In the genomic region with DNA sequence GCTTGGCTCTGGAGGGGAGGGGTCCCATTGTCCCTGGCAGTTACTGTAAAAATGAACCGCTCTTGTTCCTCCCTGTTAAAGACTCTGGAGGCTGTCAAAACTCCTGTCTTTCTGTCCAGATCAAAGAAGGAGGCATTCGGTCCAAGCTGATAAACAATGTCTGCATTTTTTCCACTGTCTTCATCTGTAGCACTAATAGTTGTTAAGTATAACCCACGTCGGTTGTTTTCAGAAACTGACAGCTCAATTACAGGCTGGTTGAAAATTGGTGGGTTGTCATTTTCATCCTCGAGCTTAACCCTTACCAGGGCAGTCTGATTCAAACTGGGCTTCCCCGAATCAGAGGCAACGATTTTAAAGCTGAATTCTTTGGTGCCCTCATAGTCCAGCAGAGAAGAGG, we compare ENCODE assay signal across 14 mouse cellular contexts. TPM values are rescaled to one million over a fixed set of nuclear protein-coding genes. Genes with fewer than 3 reads are reported as not detected.
DNase-seq lines count a peak whose midpoint lies in the region; ATAC-seq and TF ChIP-seq lines count a peak whose summit lies in the region.
"Had no signal": no experiment of that assay in that cellular context is flagged by ENCODE, and none has a peak within 500 bp of the region (broad histone marks: within the 10 kb centered on the region; RNA-seq: fewer than 3 reads in every experiment).

No protein-coding gene starts in this region.

- DNase-seq in forebrain, embryonic 11.5 days (ENCODE audit: low spot score): no peak
- DNase-seq in forebrain, embryonic 10.5 days (ENCODE audit: extremely low spot score, low spot score): no peak
- DNase-seq in brain, embryonic 14.5 days (ENCODE audit: low read depth): peak; percentile 70
- peak; percentile 60 for DNase-seq in forebrain, embryonic 14.5 days (ENCODE audit: low spot score)
- DNase-seq in limb, embryonic 14.5 days (ENCODE audit: low spot score): no peak
- no peak for DNase-seq in kidney, postnatal 25 days
- no peak for DNase-seq in embryo, embryonic 11 days
- DNase-seq in liver, postnatal 0 days: no peak
- DNase-seq: heart, postnatal 10 days; lung, embryonic 14.5 days; right cerebral cortex, adult 18-20 months had no signal

- 0 out of 2 replicates have a peak overlapping the region, but pooled peaks have one; percentile 83 for H3K4me2 ChIP-seq in forebrain, embryonic 11.5 days (ENCODE audit: low read depth, low read length, severe bottlenecking)
- peak overlapping the region; percentile 83 for H3K4me2 ChIP-seq in forebrain, embryonic 14.5 days (ENCODE audit: low read length)
- H3K4me2 ChIP-seq in limb, embryonic 14.5 days (replicated peaks; ENCODE audit: low read depth, low read length, severe bottlenecking): 0 out of 2 replicates have a peak overlapping the region, but pooled peaks have one; percentile 19
- no peak overlapping the region for H3K4me2 ChIP-seq in liver, postnatal 0 days (ENCODE audit: low read depth, low read length)
- H3K4me2 ChIP-seq: limb, embryonic 15.5 days; lung, embryonic 14.5 days had no signal

- no peaks in the 10 kb centered on the region for H3K9me3 ChIP-seq in forebrain, embryonic 11.5 days (ENCODE audit: control insufficient read depth, low read length)
- no peaks in the 10 kb centered on the region for H3K9me3 ChIP-seq in forebrain, embryonic 10.5 days
- H3K9me3 ChIP-seq in forebrain, embryonic 14.5 days (replicated peaks; ENCODE audit: control insufficient read depth, low read length): no peaks in the 10 kb centered on the region
- no peaks in the 10 kb centered on the region for H3K9me3 ChIP-seq in limb, embryonic 14.5 days (ENCODE audit: control insufficient read depth, low read length)
- H3K9me3 ChIP-seq in liver, postnatal 0 days (ENCODE audit: low read length): no peaks in the 10 kb centered on the region
- H3K9me3 ChIP-seq: limb, embryonic 15.5 days had no signal

- TF ChIP-seq POLR2A in brain, embryonic 14.5 days (IDR thresholded peaks at IDR 0.05; ENCODE audit: borderline replicate concordance, extremely low read depth, insufficient read depth, insufficient read length, poor library complexity, severe bottlenecking): no peak
- TF ChIP-seq POLR2A in limb, embryonic 14.5 days (IDR thresholded peaks at IDR 0.05; ENCODE audit: borderline replicate concordance, extremely low read depth, insufficient read depth, insufficient read length): no peak

- no peaks in the 10 kb centered on the region; the same call in 1 of the 2 replicates for H3K36me3 ChIP-seq in forebrain, embryonic 11.5 days (ENCODE audit: control insufficient read depth, insufficient read depth, low read length)
- peaks cover 19% of the 10 kb centered on the region for H3K36me3 ChIP-seq in forebrain, embryonic 10.5 days (replicated peaks)
- H3K36me3 ChIP-seq in forebrain, embryonic 14.5 days (ENCODE audit: control insufficient read depth, insufficient read depth, low read length): peaks cover 9% of the 10 kb centered on the region; the same call in 1 of the 2 replicates
- peaks cover 6% of the 10 kb centered on the region; the same call in 1 of the 2 replicates for H3K36me3 ChIP-seq in limb, embryonic 14.5 days (ENCODE audit: control insufficient read depth, insufficient read depth, low read length)
- H3K36me3 ChIP-seq in liver, postnatal 0 days (replicated peaks; ENCODE audit: insufficient read depth, low read length): no peaks in the 10 kb centered on the region

- H3K9ac ChIP-seq in forebrain, embryonic 11.5 days (ENCODE audit: low read length): no peak overlapping the region
- H3K9ac ChIP-seq in forebrain, embryonic 14.5 days (ENCODE audit: low read length): peak overlapping the region; percentile 68
- no peak overlapping the region for H3K9ac ChIP-seq in limb, embryonic 14.5 days (ENCODE audit: low read depth, low read length, severe bottlenecking)
- no peak overlapping the region for H3K9ac ChIP-seq in liver, postnatal 0 days (replicated peaks)
- H3K9ac ChIP-seq: limb, embryonic 15.5 days; lung, embryonic 14.5 days had no signal

- no peak overlapping the region for H3K27ac ChIP-seq in forebrain, embryonic 11.5 days (ENCODE audit: low read depth, low read length)
- no peak overlapping the region for H3K27ac ChIP-seq in forebrain, embryonic 10.5 days
- no peak overlapping the region for H3K27ac ChIP-seq in forebrain, embryonic 14.5 days (ENCODE audit: low read depth, low read length)
- H3K27ac ChIP-seq in limb, embryonic 14.5 days (replicated peaks; ENCODE audit: low read depth, low read length): no peak overlapping the region
- no peak overlapping the region for H3K27ac ChIP-seq in liver, postnatal 0 days (ENCODE audit: low read depth)
- H3K27ac ChIP-seq: kidney, postnatal 0 days; limb, embryonic 15.5 days had no signal

- no peak for ATAC-seq in forebrain, embryonic 11.5 days (replicated peaks; ENCODE audit: low FRiP score)
- no peak for ATAC-seq in forebrain, embryonic 14.5 days
- ATAC-seq in limb, embryonic 14.5 days (ENCODE audit: low FRiP score, low read depth): no peak
- ATAC-seq in liver, postnatal 0 days: no peak
- ATAC-seq: intestine, embryonic 16.5 days had no signal

- H3K4me3 ChIP-seq in forebrain, embryonic 11.5 days (ENCODE audit: low read depth, low read length): no peak overlapping the region
- H3K4me3 ChIP-seq in forebrain, embryonic 10.5 days: no peak overlapping the region
- H3K4me3 ChIP-seq in forebrain, embryonic 14.5 days (ENCODE audit: low read depth, low read length): peak overlapping the region; percentile 53
- no peak overlapping the region; the same call in 1 of the 2 replicates for H3K4me3 ChIP-seq in limb, embryonic 14.5 days (replicated peaks; ENCODE audit: low read length)
- H3K4me3 ChIP-seq in liver, postnatal 0 days (ENCODE audit: low read depth, low read length): no peak overlapping the region
- H3K4me3 ChIP-seq: limb, embryonic 15.5 days had no signal

- H3K4me1 ChIP-seq in forebrain, embryonic 11.5 days (replicated peaks; ENCODE audit: control insufficient read depth, insufficient read depth, low read length): peaks cover 3% of the 10 kb centered on the region; the same call in 1 of the 2 replicates
- peaks cover 50% of the 10 kb centered on the region for H3K4me1 ChIP-seq in forebrain, embryonic 10.5 days
- H3K4me1 ChIP-seq in forebrain, embryonic 14.5 days (ENCODE audit: control insufficient read depth, insufficient read depth, low read length): peaks cover 15% of the 10 kb centered on the region
- H3K4me1 ChIP-seq in limb, embryonic 14.5 days (ENCODE audit: control insufficient read depth, insufficient read depth, low read length): peaks cover 5% of the 10 kb centered on the region; the same call in 1 of the 2 replicates
- no peaks in the 10 kb centered on the region for H3K4me1 ChIP-seq in liver, postnatal 0 days (ENCODE audit: insufficient read depth)

- TF ChIP-seq EP300 in liver, postnatal 0 days (IDR thresholded peaks at IDR 0.05; ENCODE audit: low read depth): no peak

- TF ChIP-seq CTCF in brain, embryonic 14.5 days (IDR thresholded peaks at IDR 0.05; ENCODE audit: borderline replicate concordance, extremely low read depth, insufficient read depth, insufficient read length): no peak
- no peak for TF ChIP-seq CTCF in liver, postnatal 0 days (IDR thresholded peaks at IDR 0.05; ENCODE audit: low read depth)

- H3K27me3 ChIP-seq in forebrain, embryonic 11.5 days (ENCODE audit: control insufficient read depth, insufficient read depth, low read length): no peaks in the 10 kb centered on the region
- H3K27me3 ChIP-seq in forebrain, embryonic 10.5 days (ENCODE audit: poor library complexity, severe bottlenecking): peaks cover 5% of the 10 kb centered on the region; the same call in 1 of the 2 replicates
- no peaks in the 10 kb centered on the region for H3K27me3 ChIP-seq in forebrain, embryonic 14.5 days (replicated peaks; ENCODE audit: control insufficient read depth, insufficient read depth, low read length)
- H3K27me3 ChIP-seq in limb, embryonic 14.5 days (ENCODE audit: control insufficient read depth, insufficient read depth, low read length): no peaks in the 10 kb centered on the region
- H3K27me3 ChIP-seq in liver, postnatal 0 days (ENCODE audit: insufficient read depth, low read length): peaks cover 14% of the 10 kb centered on the region
- H3K27me3 ChIP-seq: limb, embryonic 15.5 days had no signal

- WGBS in forebrain, embryonic 11.5 days: 73% methylated on average over 7 of the region's 7 CpGs
- 85% methylated on average over 7 of the region's 7 CpGs for WGBS in forebrain, embryonic 10.5 days
- 49% methylated on average over 7 of the region's 7 CpGs for WGBS in forebrain, embryonic 14.5 days
- WGBS in limb, embryonic 14.5 days: 67% methylated on average over 7 of the region's 7 CpGs
- WGBS in liver, postnatal 0 days (ENCODE audit: insufficient replicate concordance): 72% methylated on average over 7 of the region's 7 CpGs

RNA-seq across cellular contexts. Expression of a gene that starts 3.4 kb away (rescaled TPM):
- polyA plus RNA-seq in forebrain, embryonic 11.5 days (2014; fragmentation: Nextera tagmentation; extraction: Ambion mirVana): 54.0 and 54.5 TPM in 2 replicates
- 30.4 and 30.5 TPM in 2 replicates for polyA plus RNA-seq in forebrain, embryonic 10.5 days (2016; fragmentation: Nextera tagmentation; extraction: Ambion mirVana)
- 20.3 and 38.5 TPM in 2 replicates for polyA plus RNA-seq in brain, embryonic 14.5 days (2012; rRNA removed)
- polyA plus RNA-seq in forebrain, embryonic 14.5 days (2014; fragmentation: Nextera tagmentation; extraction: Ambion mirVana): 52.3 and 63.9 TPM in 2 replicates
- 6.4 and 7.3 TPM in 2 replicates for polyA plus RNA-seq in limb, embryonic 14.5 days (2012; rRNA removed)
- polyA plus RNA-seq in limb, embryonic 14.5 days (2014; fragmentation: Nextera tagmentation; extraction: Ambion mirVana): 44.0 and 53.0 TPM in 2 replicates
- polyA plus RNA-seq in liver, postnatal 0 days (2015; fragmentation: Nextera tagmentation; extraction: Ambion mirVana): 0.20 and 0.31 TPM in 2 replicates

Comparison
In these comparisons a context has a peak if more than half of its experiments do, and no peak if none do; other contexts are left out.
1. DNase-seq: peak in brain, embryonic 14.5 days (single experiment) and forebrain, embryonic 14.5 days (single experiment); none in forebrain, embryonic 11.5 days (single experiment), forebrain, embryonic 10.5 days (single experiment), limb, embryonic 14.5 days (single experiment), kidney, postnatal 25 days (0 of 2), embryo, embryonic 11 days (single experiment) and liver, postnatal 0 days (single experiment).